Mouse (Mus musculus): ENCODE measurements around the gene Mrgprh. TPM values are rescaled to one million over a fixed set of nuclear protein-coding genes. Genes with fewer than 3 reads are reported as not detected.
A peak's percentile ranks its signal among the peaks of the same experiment; 100 is the strongest.

Gene Mrgprh
- polyA plus RNA-seq, 1 experiment = 0.24 TPM

DNA sequence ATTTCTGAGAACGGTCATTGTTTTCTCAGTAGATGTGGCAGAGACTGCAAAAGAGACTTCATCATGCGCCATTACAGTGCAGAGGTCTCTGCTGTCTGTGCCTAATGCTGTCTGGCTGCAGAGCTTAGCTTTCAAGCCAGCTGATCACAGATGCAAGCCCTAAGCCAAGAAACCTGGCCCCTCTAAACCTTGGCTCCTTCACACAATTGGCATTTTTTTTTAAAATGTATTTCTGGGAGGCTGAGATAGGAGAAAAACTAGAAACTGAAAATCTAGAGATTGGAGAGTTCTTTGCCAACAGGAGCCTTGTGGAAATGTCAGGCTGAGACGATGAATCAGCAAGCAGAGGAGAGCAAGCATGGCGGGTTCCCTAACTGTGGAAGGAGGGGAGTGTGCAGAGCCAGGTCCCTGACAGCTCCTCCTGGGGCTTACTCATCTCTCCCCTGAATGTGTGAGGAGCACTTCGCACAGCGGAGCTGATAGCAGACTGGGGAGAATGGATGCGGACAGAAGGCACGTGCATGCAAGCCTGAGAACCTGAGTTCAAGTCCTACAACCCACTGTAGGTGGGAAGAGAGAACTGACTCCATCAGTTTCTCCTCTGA, 26.0 kb upstream of the Mrgprh start:
- Histone ChIP-seq H3K27me3 (ENCODE audit: control insufficient read depth, insufficient read depth, low read length) (no peaks in the 10 kb centered on the region), H3K4me1 (replicated peaks; ENCODE audit: control insufficient read depth, insufficient read depth, low read length) (no peaks in the 10 kb centered on the region), H3K36me3 (ENCODE audit: control insufficient read depth, insufficient read depth, low read length) (no peaks in the 10 kb centered on the region), H3K27ac (ENCODE audit: control insufficient read depth, insufficient read depth, low read length) (no peak overlapping the region; the same call in 1 of the 2 replicates), H3K4me3 (ENCODE audit: control insufficient read depth, insufficient read depth, low read length) (no peak overlapping the region)
- WGBS = 86% methylated on average over 8 of the region's 8 CpGs
- DNase-seq = no peak
- TF ChIP-seq CTCF (IDR thresholded peaks at IDR 0.05; ENCODE audit: borderline replicate concordance, control insufficient read depth, extremely low read depth, insufficient read depth, low read length, poor library complexity) = no peak
- no peak for TF ChIP-seq POLR2A (IDR thresholded peaks at IDR 0.05; ENCODE audit: control insufficient read depth, extremely low read depth, insufficient read depth, low read length, poor library complexity)

DNA sequence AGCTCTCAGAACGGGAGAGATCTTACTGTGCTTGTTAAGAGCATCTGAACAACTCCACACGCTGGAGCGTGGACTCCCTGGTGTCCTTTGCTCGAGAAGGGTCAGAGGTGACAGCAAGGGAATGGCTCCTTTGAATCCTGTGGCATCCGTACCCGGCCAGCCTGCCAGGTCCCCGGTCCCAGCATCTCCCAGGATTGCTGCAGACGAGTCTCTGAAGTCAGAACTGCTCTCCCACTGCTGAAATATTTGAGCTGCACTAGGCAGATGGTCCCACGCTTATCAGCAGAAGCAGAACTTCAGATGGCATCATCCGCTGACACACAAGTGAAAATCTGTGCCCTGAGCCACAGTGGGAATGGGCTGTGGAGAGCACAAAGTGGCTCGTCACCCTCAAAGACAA, 24.1 kb upstream of the Mrgprh start:
- DNase-seq = no peak
- TF ChIP-seq POLR2A (IDR thresholded peaks at IDR 0.05; ENCODE audit: control insufficient read depth, extremely low read depth, insufficient read depth, low read length, poor library complexity) (no peak), CTCF (IDR thresholded peaks at IDR 0.05; ENCODE audit: borderline replicate concordance, control insufficient read depth, extremely low read depth, insufficient read depth, low read length, poor library complexity) (no peak)
- 89% methylated on average over 11 of the region's 11 CpGs for WGBS
- Histone ChIP-seq H3K4me3 (ENCODE audit: control insufficient read depth, insufficient read depth, low read length) (no peak overlapping the region), H3K27me3 (ENCODE audit: control insufficient read depth, insufficient read depth, low read length) (no peaks in the 10 kb centered on the region), H3K27ac (ENCODE audit: control insufficient read depth, insufficient read depth, low read length) (no peak overlapping the region), H3K4me1 (replicated peaks; ENCODE audit: control insufficient read depth, insufficient read depth, low read length) (no peaks in the 10 kb centered on the region), H3K36me3 (ENCODE audit: control insufficient read depth, insufficient read depth, low read length) (no peaks in the 10 kb centered on the region)

GRCm38 (mm10) chr17:12853821-12854220, 22.0 kb upstream of the Mrgprh start:
- H3K4me1 ChIP-seq (replicated peaks; ENCODE audit: control insufficient read depth, insufficient read depth, low read length) = peaks cover 2% of the 10 kb centered on the region; the same call in 1 of the 2 replicates
- H3K27me3 ChIP-seq (ENCODE audit: control insufficient read depth, insufficient read depth, low read length) = no peaks in the 10 kb centered on the region
- no peak for DNase-seq
- H3K36me3 ChIP-seq (ENCODE audit: control insufficient read depth, insufficient read depth, low read length) = no peaks in the 10 kb centered on the region
- no peak overlapping the region for H3K27ac ChIP-seq (ENCODE audit: control insufficient read depth, insufficient read depth, low read length)
- no peak for TF ChIP-seq POLR2A (IDR thresholded peaks at IDR 0.05; ENCODE audit: control insufficient read depth, extremely low read depth, insufficient read depth, low read length, poor library complexity)
- no peak for TF ChIP-seq CTCF (IDR thresholded peaks at IDR 0.05; ENCODE audit: borderline replicate concordance, control insufficient read depth, extremely low read depth, insufficient read depth, low read length, poor library complexity)
- H3K4me3 ChIP-seq (ENCODE audit: control insufficient read depth, insufficient read depth, low read length) = no peak overlapping the region
- WGBS = 44% methylated on average over 2 of the region's 2 CpGs

- Histone ChIP-seq H3K4me1 (replicated peaks; ENCODE audit: control insufficient read depth, insufficient read depth, low read length) (peaks cover 2% of the 10 kb centered on the region; the same call in 1 of the 2 replicates), H3K4me3 (ENCODE audit: control insufficient read depth, insufficient read depth, low read length) (no peak overlapping the region), H3K36me3 (ENCODE audit: control insufficient read depth, insufficient read depth, low read length) (no peaks in the 10 kb centered on the region), H3K27me3 (ENCODE audit: control insufficient read depth, insufficient read depth, low read length) (no peaks in the 10 kb centered on the region), H3K27ac (ENCODE audit: control insufficient read depth, insufficient read depth, low read length) (no peak overlapping the region)
- TF ChIP-seq POLR2A (IDR thresholded peaks at IDR 0.05; ENCODE audit: control insufficient read depth, extremely low read depth, insufficient read depth, low read length, poor library complexity) (no peak), CTCF (IDR thresholded peaks at IDR 0.05; ENCODE audit: borderline replicate concordance, control insufficient read depth, extremely low read depth, insufficient read depth, low read length, poor library complexity) (no peak)
- 98% methylated on average over 11 of the region's 11 CpGs for WGBS
- DNase-seq = no peak
These were observed 21.4 kb upstream of the Mrgprh start for GRCm38 (mm10) chr17:12854386-12854785.

DNA sequence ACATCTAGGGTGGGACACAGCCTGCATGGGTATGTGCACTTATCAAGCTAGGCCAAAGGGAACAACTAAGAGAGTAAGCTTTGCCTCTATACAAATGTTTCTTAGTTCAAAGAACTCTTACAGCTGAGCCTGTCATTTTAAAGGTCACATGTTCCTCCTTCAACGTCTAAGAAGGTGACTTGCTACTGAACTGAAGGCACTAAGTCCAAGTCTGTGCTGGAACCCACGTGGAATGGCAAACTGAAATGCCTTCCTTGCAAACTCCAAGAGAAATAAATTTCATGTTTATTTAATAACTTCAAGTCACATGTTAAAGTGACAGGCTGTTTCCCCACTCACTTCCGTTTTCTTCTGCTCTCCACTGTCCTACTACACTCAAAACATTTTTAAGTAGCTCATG, 18.4 kb upstream of the Mrgprh start:
- no peak for TF ChIP-seq POLR2A (IDR thresholded peaks at IDR 0.05; ENCODE audit: control insufficient read depth, extremely low read depth, insufficient read depth, low read length, poor library complexity)
- TF ChIP-seq CTCF (IDR thresholded peaks at IDR 0.05; ENCODE audit: borderline replicate concordance, control insufficient read depth, extremely low read depth, insufficient read depth, low read length, poor library complexity) = no peak
- 29% methylated on average over 3 of the region's 3 CpGs for WGBS

DNA sequence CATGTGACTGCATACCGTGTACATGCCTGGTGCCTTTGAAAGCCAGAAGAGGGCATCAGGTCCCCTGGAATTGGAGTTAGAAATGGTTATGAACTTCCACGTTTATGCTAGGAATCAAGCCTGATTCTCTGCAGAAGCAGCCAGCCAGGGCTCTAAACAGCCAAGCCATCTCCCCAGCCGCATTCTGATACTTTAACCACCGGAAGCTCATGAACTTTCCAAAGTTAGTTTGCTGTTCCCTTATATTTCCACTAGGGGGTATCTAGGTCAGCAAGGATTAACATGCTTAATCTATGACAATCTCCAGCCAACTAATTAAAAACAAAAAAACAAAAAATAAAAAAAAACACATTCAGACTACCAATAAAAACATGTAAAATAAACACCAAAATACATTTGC, 17.8 kb upstream of the Mrgprh start:
- peaks cover 2% of the 10 kb centered on the region; the same call in 1 of the 2 replicates for H3K4me1 ChIP-seq (replicated peaks; ENCODE audit: control insufficient read depth, insufficient read depth, low read length)
- TF ChIP-seq POLR2A (IDR thresholded peaks at IDR 0.05; ENCODE audit: control insufficient read depth, extremely low read depth, insufficient read depth, low read length, poor library complexity) (no peak), CTCF (IDR thresholded peaks at IDR 0.05; ENCODE audit: borderline replicate concordance, control insufficient read depth, extremely low read depth, insufficient read depth, low read length, poor library complexity) (no peak)
- H3K4me3 ChIP-seq (ENCODE audit: control insufficient read depth, insufficient read depth, low read length) = no peak overlapping the region
- H3K27ac ChIP-seq (ENCODE audit: control insufficient read depth, insufficient read depth, low read length) = peak overlapping the region; percentile 19; the same call in 1 of the 2 replicates
- H3K27me3 ChIP-seq (ENCODE audit: control insufficient read depth, insufficient read depth, low read length) = no peaks in the 10 kb centered on the region
- WGBS = 20% methylated on average over 4 of the region's 4 CpGs
- DNase-seq = peak; percentile 40
- H3K36me3 ChIP-seq (ENCODE audit: control insufficient read depth, insufficient read depth, low read length) = no peaks in the 10 kb centered on the region

More for the DNA sequence above, 18.4 kb upstream of the Mrgprh start:
- peaks cover 2% of the 10 kb centered on the region; the same call in 1 of the 2 replicates for H3K4me1 ChIP-seq (replicated peaks; ENCODE audit: control insufficient read depth, insufficient read depth, low read length)
- H3K36me3 ChIP-seq (ENCODE audit: control insufficient read depth, insufficient read depth, low read length) = no peaks in the 10 kb centered on the region
- no peak overlapping the region for H3K4me3 ChIP-seq (ENCODE audit: control insufficient read depth, insufficient read depth, low read length)
- H3K27ac ChIP-seq (ENCODE audit: control insufficient read depth, insufficient read depth, low read length) = no peak overlapping the region
- DNase-seq = no peak
- no peaks in the 10 kb centered on the region for H3K27me3 ChIP-seq (ENCODE audit: control insufficient read depth, insufficient read depth, low read length)
